Mouse (Mus musculus) stomach, postnatal 0 days (tissue): ENCODE results near the gene Scamp2. TPM values are rescaled to one million over a fixed set of nuclear protein-coding genes. Genes with fewer than 3 reads are reported as not detected.

ENCODE experiments used
- ATAC-seq: fragments of 200-750 bp; cut with Nextera tagmentation; 2 replicates; pipeline ENCODE4 v1.8.0; 2017; ENCODE audit not compliant: low FRiP score, low TSS enrichment
- DNase-seq: peaks from one replicate; pipeline ENCODE4 v3.0.0-alpha.2; 2016; ENCODE audit warnings: low spot score
- H3K27ac ChIP-seq: fragments of 300-500 bp; sonication (generic); replicated peaks from 2 replicates; pipeline ENCODE4 v1.5.1; 2014; ENCODE audit warnings: mild to moderate bottlenecking, control low read depth
- H3K27me3 ChIP-seq: fragments of 300-500 bp; sonication (generic); 2 replicates; pipeline ENCODE4 v1.6.1; 2014; ENCODE audit warnings: low read length; ENCODE audit not compliant: control insufficient read depth, insufficient read depth
- H3K36me3 ChIP-seq: fragments of 300-500 bp; sonication (generic); 2 replicates; pipeline ENCODE4 v1.6.1; 2014; ENCODE audit warnings: low read length, mixed read lengths; ENCODE audit not compliant: control insufficient read depth, insufficient read depth
- H3K4me1 ChIP-seq: fragments of 300-500 bp; sonication (generic); replicated peaks from 2 replicates; pipeline ENCODE4 v1.6.1; 2014; ENCODE audit warnings: antibody characterized with exemption; ENCODE audit not compliant: control insufficient read depth, insufficient read depth
- H3K4me2 ChIP-seq: fragments of 300-500 bp; sonication (generic); replicated peaks from 2 replicates; pipeline ENCODE4 v1.6.1; 2014; ENCODE audit warnings: low read depth, mild to moderate bottlenecking, control low read depth, moderate library complexity
- H3K4me3 ChIP-seq: fragments of 300-500 bp; sonication (generic); 2 replicates; pipeline ENCODE4 v1.5.1; 2014; ENCODE audit warnings: low read depth, low read length, control low read depth
- H3K9ac ChIP-seq: fragments of 300-500 bp; sonication (generic); 2 replicates; pipeline ENCODE4 v1.6.1; 2014; ENCODE audit warnings: mild to moderate bottlenecking, low read length, control low read depth, mixed read lengths
- H3K9me3 ChIP-seq: fragments of 300-500 bp; sonication (generic); 2 replicates; pipeline ENCODE4 v1.6.1; 2016; ENCODE audit warnings: low read length; ENCODE audit not compliant: control insufficient read depth
- CTCF ChIP-seq: IDR thresholded peaks from 2 replicates; pipeline ENCODE4 v1.5.1; 2016; ENCODE audit warnings: antibody characterized with exemption, low read depth, mild to moderate bottlenecking, moderate library complexity
- EP300 ChIP-seq: optimal IDR thresholded peaks from 2 replicates; pipeline ENCODE3; 2016; ENCODE audit warnings: antibody characterized with exemption
- whole genome bisulfite sequencing: fragments of 180-500 bp; shearing (Covaris S2); extraction: QIAGEN DNeasy Blood & Tissue Kit; methylation state at CpG from one replicate; pipeline ENCODE4 v1.1.7; 2014; 5-methylcytosine and 5-hydroxymethylcytosine counted together
- polyA plus RNA-seq: library from polyadenylated mRNA; unstranded; fragments of >200 nt; fragmentation: Nextera tagmentation; extraction: Ambion mirVana; gene quantifications from 2 replicates; pipeline ENCODE4 v1.2.1, GENCODE M21; 2015

Gene Scamp2
- polyA plus RNA-seq, 1 experiment from 2014 or later: 102 TPM

- H3K27ac ChIP-seq: no peak overlapping the region
- no peaks in the 10 kb centered on the region for H3K27me3 ChIP-seq
- DNase-seq: no peak
- ATAC-seq: peak; percentile 73
- H3K4me1 ChIP-seq: no peaks in the 10 kb centered on the region
- H3K9me3 ChIP-seq: no peaks in the 10 kb centered on the region
- no peak overlapping the region for H3K9ac ChIP-seq
- H3K4me3 ChIP-seq: no peak overlapping the region
- no peak overlapping the region for H3K4me2 ChIP-seq
- no peaks in the 10 kb centered on the region for H3K36me3 ChIP-seq
- TF ChIP-seq EP300 (no peak), CTCF (no peak)
- WGBS: 53% methylated on average over 8 of the region's 8 CpGs
Measured at GRCm38 (mm10) chr9:57618854-57619253, 58.1 kb downstream of the Scamp2 start.

- no peak for DNase-seq
- no peak within 1 kb of the TSS for H3K4me2 ChIP-seq
- H3K9ac ChIP-seq: no peak within 1 kb of the TSS
- H3K4me3 ChIP-seq: no peak within 1 kb of the TSS
- no peak within 1 kb of the TSS for H3K27ac ChIP-seq
- no peak for ATAC-seq
- H3K27me3 ChIP-seq: no peaks in the 10 kb centered on the region
- WGBS: 84% methylated on average over 5 of the region's 5 CpGs
- peaks cover 7% of the 10 kb centered on the region; the same call in 1 of the 2 replicates for H3K36me3 ChIP-seq
- H3K9me3 ChIP-seq: no peaks in the 10 kb centered on the region
- no peaks in the 10 kb centered on the region for H3K4me1 ChIP-seq
- TF ChIP-seq EP300: no peak
- no peak for TF ChIP-seq CTCF
Measured at GRCm38 (mm10) chr9:57620674-57621073, 59.9 kb downstream of the Scamp2 start, which contains the start of gene Lman1l. Lman1l (minus strand) TSS chr9:57620774.

- no peak overlapping the region for H3K27ac ChIP-seq
Measured at GRCm38 (mm10) chr9:57624295-57624694, 63.6 kb downstream of the Scamp2 start.

GRCm38 (mm10) chr9:57625674-57626500 lies 65.1 kb downstream of the Scamp2 start:
- DNase-seq: no peak
- peaks cover 50% of the 10 kb centered on the region for H3K36me3 ChIP-seq
- no peak for ATAC-seq
- no peaks in the 10 kb centered on the region for H3K9me3 ChIP-seq
- TF ChIP-seq EP300 (no peak), CTCF (no peak)
- no peak overlapping the region for H3K27ac ChIP-seq
- H3K27me3 ChIP-seq: no peaks in the 10 kb centered on the region
- 80% methylated on average over 15 of the region's 15 CpGs for WGBS
- no peak overlapping the region for H3K4me2 ChIP-seq
- no peaks in the 10 kb centered on the region for H3K4me1 ChIP-seq
- H3K9ac ChIP-seq: no peak overlapping the region
- H3K4me3 ChIP-seq: no peak overlapping the region

More at GRCm38 (mm10) chr9:57624295-57624694, 63.6 kb downstream of the Scamp2 start:
- no peaks in the 10 kb centered on the region for H3K9me3 ChIP-seq
- no peaks in the 10 kb centered on the region for H3K4me1 ChIP-seq
- no peaks in the 10 kb centered on the region for H3K27me3 ChIP-seq
- WGBS: 70% methylated on average over 7 of the region's 7 CpGs
- no peak overlapping the region for H3K4me3 ChIP-seq
- H3K36me3 ChIP-seq: peaks cover 36% of the 10 kb centered on the region
- ATAC-seq: no peak
- no peak overlapping the region for H3K9ac ChIP-seq
- no peak overlapping the region for H3K4me2 ChIP-seq
- TF ChIP-seq EP300 (no peak), CTCF (no peak)
- no peak for DNase-seq

- no peak for DNase-seq
- Histone ChIP-seq H3K27ac (no peak overlapping the region), H3K4me1 (no peaks in the 10 kb centered on the region), H3K9me3 (no peaks in the 10 kb centered on the region), H3K4me3 (no peak overlapping the region), H3K36me3 (peaks cover 50% of the 10 kb centered on the region), H3K27me3 (no peaks in the 10 kb centered on the region), H3K4me2 (no peak overlapping the region), H3K9ac (no peak overlapping the region)
- TF ChIP-seq CTCF (no peak), EP300 (no peak)
- no peak for ATAC-seq
- WGBS: 93% methylated on average over 17 of the region's 17 CpGs
Measured at GRCm38 (mm10) chr9:57627191-57627590, 66.4 kb downstream of the Scamp2 start.

GRCm38 (mm10) chr9:57627892-57628291 lies 67.1 kb downstream of the Scamp2 start:
- no peaks in the 10 kb centered on the region for H3K4me1 ChIP-seq
- H3K4me3 ChIP-seq: no peak overlapping the region
- no peaks in the 10 kb centered on the region for H3K27me3 ChIP-seq
- ATAC-seq (no peak), DNase-seq (no peak)
- H3K4me2 ChIP-seq: no peak overlapping the region
- H3K27ac ChIP-seq: no peak overlapping the region
- TF ChIP-seq CTCF: no peak
- H3K9me3 ChIP-seq: no peaks in the 10 kb centered on the region
- 87% methylated on average over 11 of the region's 11 CpGs for WGBS
- no peak overlapping the region for H3K9ac ChIP-seq
- peaks cover 50% of the 10 kb centered on the region for H3K36me3 ChIP-seq
